Mouse (Mus musculus): ENCODE measurements at regions not wholly inside any gene's neighbourhood (a gene's known extent, or its start where the extent isn't known, plus 50 kb on each side); places are given as distances from the start of the nearest gene placed in this dataset.

GRCm38 (mm10) chr6:81466536-81466935, 456.9 kb upstream of the Gcfc2 start:
- no peak for DNase-seq (ENCODE audit: low spot score)
- H3K4me1 ChIP-seq = no peaks in the 10 kb centered on the region
- H3K9me3 ChIP-seq (replicated peaks) = no peaks in the 10 kb centered on the region

DNA sequence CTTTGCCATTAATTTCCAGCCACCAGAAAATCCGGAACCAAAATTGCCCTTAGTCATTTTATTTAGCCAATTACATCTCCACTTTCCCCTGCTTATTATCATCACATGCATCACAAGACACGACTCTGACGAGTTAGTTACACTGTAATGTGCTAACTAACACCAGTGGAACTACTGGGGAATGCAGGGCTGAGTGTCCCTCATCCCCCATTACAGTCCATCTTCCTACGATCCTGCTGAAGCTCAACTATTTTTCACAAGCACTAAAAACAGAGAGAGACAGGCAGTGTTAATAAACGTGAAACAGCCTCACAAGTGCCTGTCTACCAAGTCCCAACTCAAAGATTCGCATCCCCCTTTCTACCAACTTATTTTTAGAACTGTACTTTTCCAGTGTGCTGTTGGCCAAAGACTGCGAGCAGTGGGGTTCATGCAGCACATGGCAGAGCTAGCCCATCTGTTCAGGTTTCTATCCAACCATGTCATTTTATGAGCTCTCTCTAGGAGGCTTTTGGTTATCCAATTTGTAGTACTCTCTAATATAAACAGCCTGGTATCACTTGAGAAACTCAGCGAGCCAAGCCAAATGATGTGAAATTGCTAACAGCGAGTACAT, 452.0 kb upstream of the Gcfc2 start:
- DNase-seq (ENCODE audit: low spot score) = no peak
- Histone ChIP-seq H3K4me1 (no peaks in the 10 kb centered on the region), H3K9me3 (replicated peaks) (no peaks in the 10 kb centered on the region), H3K27ac (replicated peaks) (no peak overlapping the region), H3K4me3 (no peak overlapping the region), H3K27me3 (ENCODE audit: low read depth, poor library complexity, severe bottlenecking) (no peaks in the 10 kb centered on the region), H3K36me3 (no peaks in the 10 kb centered on the region)
- WGBS = 87% methylated on average over 9 of the region's 9 CpGs

More at GRCm38 (mm10) chr6:81466536-81466935, 456.9 kb upstream of the Gcfc2 start:
- no peak overlapping the region for H3K27ac ChIP-seq (replicated peaks)
- H3K27me3 ChIP-seq (ENCODE audit: low read depth, poor library complexity, severe bottlenecking) = no peaks in the 10 kb centered on the region
- WGBS = 71% methylated on average over 4 of the region's 4 CpGs
- H3K4me3 ChIP-seq = no peak overlapping the region
- no peaks in the 10 kb centered on the region for H3K36me3 ChIP-seq

DNA sequence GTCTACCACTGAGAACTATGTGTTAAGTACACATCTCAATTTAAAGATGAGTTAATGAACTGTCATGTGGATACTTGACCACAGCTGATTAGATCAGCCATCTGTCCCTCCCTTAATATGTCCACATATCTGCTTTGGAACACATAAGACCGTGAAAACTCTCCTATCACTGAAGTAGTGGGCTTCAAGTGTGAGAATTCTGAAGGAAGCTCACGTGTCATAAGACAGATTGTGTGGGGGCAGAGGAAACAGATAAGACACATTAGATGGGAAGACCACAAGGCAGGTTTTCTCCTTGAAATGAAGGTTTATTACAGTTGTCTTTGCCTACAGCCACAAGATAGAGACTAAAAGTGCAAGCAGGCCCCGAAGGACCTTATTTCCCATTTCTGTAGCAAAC, 451.0 kb upstream of the Gcfc2 start:
- Histone ChIP-seq H3K9me3 (replicated peaks) (no peaks in the 10 kb centered on the region), H3K4me1 (no peaks in the 10 kb centered on the region), H3K4me3 (no peak overlapping the region), H3K27ac (replicated peaks) (no peak overlapping the region), H3K36me3 (no peaks in the 10 kb centered on the region), H3K27me3 (ENCODE audit: low read depth, poor library complexity, severe bottlenecking) (no peaks in the 10 kb centered on the region)
- 91% methylated on average over 3 of the region's 3 CpGs for WGBS
- no peak for DNase-seq (ENCODE audit: low spot score)

- Histone ChIP-seq H3K36me3 (no peaks in the 10 kb centered on the region), H3K9me3 (replicated peaks) (no peaks in the 10 kb centered on the region), H3K4me1 (no peaks in the 10 kb centered on the region), H3K27ac (replicated peaks) (no peak overlapping the region), H3K4me3 (no peak overlapping the region), H3K27me3 (ENCODE audit: low read depth, poor library complexity, severe bottlenecking) (no peaks in the 10 kb centered on the region)
- no peak for DNase-seq (ENCODE audit: low spot score)
- 90% methylated on average over 1 of the region's 1 CpGs for WGBS
Measured at GRCm38 (mm10) chr6:81474786-81475185, 448.7 kb upstream of the Gcfc2 start.

DNA sequence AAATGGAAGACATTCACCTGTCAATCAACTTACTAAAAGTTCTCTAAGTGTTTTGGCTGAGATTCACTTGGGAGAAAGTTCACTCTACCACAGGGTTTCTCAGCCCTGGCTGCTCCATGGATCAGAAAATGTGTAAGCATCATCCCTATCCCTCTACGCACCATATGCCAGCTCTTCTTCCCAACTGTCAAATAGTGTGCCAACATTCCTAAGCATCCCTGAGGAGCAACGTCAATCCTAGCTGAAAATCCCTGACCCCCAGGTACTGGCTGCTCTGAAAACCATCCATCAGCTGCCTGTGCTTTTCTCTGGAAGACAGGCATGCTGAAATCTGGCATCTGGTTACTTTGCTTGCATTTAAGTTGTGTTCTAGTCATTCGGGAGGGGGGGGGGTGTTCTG, 436.5 kb upstream of the Gcfc2 start:
- Histone ChIP-seq H3K9me3 (replicated peaks) (no peaks in the 10 kb centered on the region), H3K36me3 (no peaks in the 10 kb centered on the region), H3K4me3 (no peak overlapping the region), H3K27me3 (ENCODE audit: low read depth, poor library complexity, severe bottlenecking) (no peaks in the 10 kb centered on the region), H3K27ac (replicated peaks) (no peak overlapping the region), H3K4me1 (no peaks in the 10 kb centered on the region)
- DNase-seq (ENCODE audit: low spot score) = no peak
- WGBS = 79% methylated on average over 3 of the region's 3 CpGs

DNA sequence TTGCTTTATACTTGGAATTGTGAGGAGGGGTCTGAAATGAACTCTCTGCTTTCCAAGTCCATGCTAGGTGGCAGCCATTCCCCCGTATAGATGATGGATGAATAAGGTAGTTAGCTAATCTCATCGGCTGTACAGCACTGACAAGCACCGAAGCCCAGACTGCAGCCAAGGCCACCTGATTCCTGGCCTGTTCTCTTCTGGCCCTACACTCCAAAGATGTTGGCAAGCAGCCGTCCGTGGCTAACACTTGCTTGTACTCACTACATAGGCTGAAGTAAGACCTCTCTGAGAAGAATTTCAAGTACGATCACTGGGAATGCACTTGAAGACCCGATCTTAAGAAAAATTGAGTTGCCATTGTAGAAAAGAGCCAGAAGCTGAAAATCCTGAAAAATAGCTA, 427.2 kb upstream of the Gcfc2 start:
- H3K4me1 ChIP-seq = no peaks in the 10 kb centered on the region
- H3K27me3 ChIP-seq (ENCODE audit: low read depth, poor library complexity, severe bottlenecking) = no peaks in the 10 kb centered on the region
- no peaks in the 10 kb centered on the region for H3K9me3 ChIP-seq (replicated peaks)
- no peak overlapping the region for H3K27ac ChIP-seq (replicated peaks)
- no peaks in the 10 kb centered on the region for H3K36me3 ChIP-seq
- no peak for DNase-seq (ENCODE audit: low spot score)
- no peak overlapping the region for H3K4me3 ChIP-seq
- WGBS = 87% methylated on average over 7 of the region's 7 CpGs

DNA sequence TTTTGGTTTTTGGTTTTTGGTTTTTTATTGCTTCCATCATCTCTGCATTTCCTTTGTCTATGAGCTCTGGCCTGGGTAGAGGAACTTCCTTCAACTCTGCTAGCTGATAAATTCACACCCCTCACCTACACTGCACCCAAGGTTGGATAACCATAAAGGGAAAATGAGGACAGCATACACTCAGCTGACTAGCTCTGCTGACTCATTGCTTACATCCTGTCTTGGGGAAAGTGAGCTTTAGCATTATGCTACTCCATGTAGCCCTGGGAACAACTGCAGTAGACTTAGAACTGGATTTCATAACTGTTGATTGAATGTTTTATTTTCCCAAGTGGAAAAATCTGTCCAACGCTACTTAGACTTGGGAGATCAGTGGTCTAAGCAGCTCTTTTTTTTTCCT, 406.3 kb upstream of the Gcfc2 start:
- Histone ChIP-seq H3K9me3 (replicated peaks) (no peaks in the 10 kb centered on the region), H3K27me3 (ENCODE audit: low read depth, poor library complexity, severe bottlenecking) (no peaks in the 10 kb centered on the region), H3K4me1 (no peaks in the 10 kb centered on the region), H3K4me3 (no peak overlapping the region), H3K27ac (replicated peaks) (no peak overlapping the region), H3K36me3 (no peaks in the 10 kb centered on the region)
- DNase-seq (ENCODE audit: low spot score) = no peak
- WGBS = 100% methylated on average over 1 of the region's 1 CpGs

DNA sequence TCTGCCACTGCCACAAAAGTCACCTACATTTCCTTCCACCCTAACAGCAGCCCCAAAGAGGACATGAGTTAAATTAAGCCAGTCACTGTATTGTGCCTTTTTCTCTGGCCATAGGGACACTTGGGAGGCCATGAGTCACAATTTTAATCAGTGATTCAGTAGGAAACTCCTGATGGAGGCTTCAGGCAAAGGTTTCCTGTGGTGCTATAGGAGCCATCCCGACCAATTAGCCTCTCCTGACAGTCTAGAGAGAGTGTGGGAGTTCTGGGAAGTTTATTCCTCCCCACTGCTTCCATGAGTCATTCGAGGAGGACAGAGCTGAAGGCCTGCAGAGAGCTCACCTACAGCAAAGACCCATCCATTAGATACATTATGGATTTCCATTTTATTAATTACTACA, 361.2 kb upstream of the Gcfc2 start:
- 76% methylated on average over 2 of the region's 2 CpGs for WGBS
- no peak for DNase-seq (ENCODE audit: low spot score)
- no peaks in the 10 kb centered on the region for H3K4me1 ChIP-seq
- H3K36me3 ChIP-seq = no peaks in the 10 kb centered on the region
- H3K27me3 ChIP-seq (ENCODE audit: low read depth, poor library complexity, severe bottlenecking) = no peaks in the 10 kb centered on the region
- H3K4me3 ChIP-seq = no peak overlapping the region
- H3K9me3 ChIP-seq (replicated peaks) = no peaks in the 10 kb centered on the region
- H3K27ac ChIP-seq (replicated peaks) = no peak overlapping the region

GRCm38 (mm10) chr6:81563192-81563591, 360.3 kb upstream of the Gcfc2 start:
- 91% methylated on average over 2 of the region's 2 CpGs for WGBS
- Histone ChIP-seq H3K36me3 (no peaks in the 10 kb centered on the region), H3K4me3 (no peak overlapping the region), H3K27me3 (ENCODE audit: low read depth, poor library complexity, severe bottlenecking) (no peaks in the 10 kb centered on the region), H3K27ac (replicated peaks) (no peak overlapping the region), H3K4me1 (no peaks in the 10 kb centered on the region), H3K9me3 (replicated peaks) (no peaks in the 10 kb centered on the region)
- no peak for DNase-seq (ENCODE audit: low spot score)

DNA sequence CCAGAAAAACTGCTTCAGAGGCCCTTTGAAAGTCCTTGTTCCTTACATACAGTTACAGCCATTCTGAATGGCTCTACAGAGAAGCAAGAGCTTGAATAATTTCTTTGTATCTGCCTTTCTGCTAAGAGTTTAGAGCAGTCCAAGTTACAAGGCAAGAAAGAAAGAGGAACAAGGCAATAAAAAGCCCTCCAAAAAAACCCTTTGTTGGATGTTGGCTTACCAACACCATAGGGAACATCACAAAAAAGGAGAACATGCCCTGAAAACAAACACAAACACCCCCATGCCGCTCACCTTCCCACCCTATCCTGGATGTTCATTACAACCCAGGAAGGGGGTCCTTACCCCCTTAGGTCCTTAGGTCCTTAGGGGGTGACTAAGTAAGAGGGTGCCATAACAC, 359.2 kb upstream of the Gcfc2 start:
- Histone ChIP-seq H3K36me3 (no peaks in the 10 kb centered on the region), H3K4me1 (no peaks in the 10 kb centered on the region), H3K4me3 (no peak overlapping the region), H3K9me3 (replicated peaks) (no peaks in the 10 kb centered on the region), H3K27ac (replicated peaks) (no peak overlapping the region), H3K27me3 (ENCODE audit: low read depth, poor library complexity, severe bottlenecking) (no peaks in the 10 kb centered on the region)
- DNase-seq (ENCODE audit: low spot score) = no peak
- WGBS = 85% methylated on average over 1 of the region's 1 CpGs

- Histone ChIP-seq H3K4me3 (no peak overlapping the region), H3K36me3 (no peaks in the 10 kb centered on the region), H3K4me1 (no peaks in the 10 kb centered on the region), H3K9me3 (replicated peaks) (no peaks in the 10 kb centered on the region), H3K27me3 (ENCODE audit: low read depth, poor library complexity, severe bottlenecking) (no peaks in the 10 kb centered on the region), H3K27ac (replicated peaks) (no peak overlapping the region)
- no peak for DNase-seq (ENCODE audit: low spot score)
- 80% methylated on average over 1 of the region's 1 CpGs for WGBS
Measured at GRCm38 (mm10) chr6:81586441-81587117, 336.9 kb upstream of the Gcfc2 start.

GRCm38 (mm10) chr6:81589727-81590126, 333.7 kb upstream of the Gcfc2 start:
- no peak overlapping the region for H3K4me3 ChIP-seq
- H3K36me3 ChIP-seq = no peaks in the 10 kb centered on the region
- H3K27me3 ChIP-seq (ENCODE audit: low read depth, poor library complexity, severe bottlenecking) = peaks cover 3% of the 10 kb centered on the region; the same call in 1 of the 2 replicates
- no peak for DNase-seq (ENCODE audit: low spot score)
- no peak overlapping the region for H3K27ac ChIP-seq (replicated peaks)
- H3K4me1 ChIP-seq = peaks cover 14% of the 10 kb centered on the region
- 87% methylated on average over 10 of the region's 10 CpGs for WGBS
- H3K9me3 ChIP-seq (replicated peaks) = no peaks in the 10 kb centered on the region

- peaks cover 30% of the 10 kb centered on the region for H3K4me1 ChIP-seq
- WGBS = 65% methylated on average over 2 of the region's 2 CpGs
- H3K4me3 ChIP-seq = no peak overlapping the region
- peaks cover 3% of the 10 kb centered on the region; the same call in 1 of the 2 replicates for H3K27me3 ChIP-seq (ENCODE audit: low read depth, poor library complexity, severe bottlenecking)
- no peaks in the 10 kb centered on the region for H3K36me3 ChIP-seq
- no peaks in the 10 kb centered on the region for H3K9me3 ChIP-seq (replicated peaks)
- H3K27ac ChIP-seq (replicated peaks) = no peak overlapping the region
- no peak for DNase-seq (ENCODE audit: low spot score)
Measured at GRCm38 (mm10) chr6:81595926-81596325, 327.5 kb upstream of the Gcfc2 start.

All from midbrain, embryonic 10.5 days (tissue).